Mouse (Mus musculus) neural tube, embryonic 11.5 days (tissue): ENCODE measurements at regions not wholly inside any gene's neighbourhood (a gene's known extent, or its start where the extent isn't known, plus 50 kb on each side); places are given as distances from the start of the nearest gene placed in this dataset.

Experiments used
- ATAC-seq: fragments of 200-750 bp; cut with Nextera tagmentation; 2 replicates; pipeline ENCODE4 v1.8.0; 2017; ENCODE audit warnings: moderate number of reproducible peaks, mild to moderate bottlenecking, moderate TSS enrichment, moderate library complexity; ENCODE audit not compliant: insufficient read depth, low FRiP score, low TSS enrichment
- DNase-seq: peaks from one replicate; pipeline ENCODE4 v3.0.0-alpha.2; 2015; ENCODE audit warnings: low spot score
- H3K27ac ChIP-seq: fragments of 300-500 bp; sonication (generic); 2 replicates; pipeline ENCODE4 v1.5.1; 2014; ENCODE audit warnings: low read depth, mild to moderate bottlenecking, low read length
- H3K27me3 ChIP-seq: fragments of 300-500 bp; sonication (generic); 2 replicates; pipeline ENCODE4 v1.6.1; 2014; ENCODE audit warnings: mild to moderate bottlenecking, low read length, mixed read lengths; ENCODE audit not compliant: control insufficient read depth, insufficient read depth
- H3K36me3 ChIP-seq: fragments of 300-500 bp; sonication (generic); 2 replicates; pipeline ENCODE4 v1.6.1; 2014; ENCODE audit warnings: mild to moderate bottlenecking, low read length, moderate library complexity, mixed read lengths; ENCODE audit not compliant: control insufficient read depth, insufficient read depth
- H3K4me1 ChIP-seq: fragments of 300-500 bp; sonication (generic); 2 replicates; pipeline ENCODE4 v1.6.1; 2014; ENCODE audit warnings: low read length, mixed read lengths; ENCODE audit not compliant: control insufficient read depth, insufficient read depth
- H3K4me2 ChIP-seq: fragments of 300-500 bp; sonication (generic); 2 replicates; pipeline ENCODE4 v1.6.1; 2014; ENCODE audit warnings: low read depth, mild to moderate bottlenecking, moderate library complexity
- H3K4me3 ChIP-seq: fragments of 300-500 bp; sonication (generic); 2 replicates; pipeline ENCODE4 v1.5.1; 2014; ENCODE audit warnings: low read depth, low read length
- H3K9ac ChIP-seq: fragments of 300-500 bp; sonication (generic); 2 replicates; pipeline ENCODE4 v1.6.1; 2014; ENCODE audit warnings: mild to moderate bottlenecking, low read length
- H3K9me3 ChIP-seq: fragments of 300-500 bp; sonication (generic); 2 replicates; pipeline ENCODE4 v1.6.1; 2016; ENCODE audit warnings: low read length; ENCODE audit not compliant: control insufficient read depth
- WGBS: fragments of 180-500 bp; shearing (Covaris S2); extraction: QIAGEN DNeasy Blood & Tissue Kit; methylation state at CpG from one replicate; pipeline ENCODE4 v1.1.7; 2014; 5-methylcytosine and 5-hydroxymethylcytosine counted together

- 90% methylated on average over 4 of the region's 4 CpGs for WGBS
These were observed 306.1 kb downstream of the Efnb2 start for GRCm38 (mm10) chr8:8354977-8355376.

DNA sequence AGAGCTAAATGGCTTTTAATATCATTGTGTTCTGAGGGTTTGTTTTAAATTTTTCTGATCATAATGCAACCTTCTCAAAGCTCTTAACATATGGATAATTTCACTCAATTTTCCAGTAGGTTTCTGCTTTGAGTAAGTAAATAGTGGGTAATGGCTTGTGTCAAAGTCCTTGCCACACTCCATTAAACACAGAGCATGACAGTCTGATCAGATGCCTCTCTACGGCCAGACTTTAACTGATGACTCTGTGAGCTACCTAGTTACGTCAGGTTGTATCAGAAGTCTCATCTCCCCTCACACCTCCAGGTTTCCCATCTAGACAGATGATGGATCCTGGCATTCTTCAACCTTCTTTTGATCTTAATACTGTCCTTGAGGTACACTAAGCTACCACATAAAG is 316.4 kb downstream of the Efnb2 start:
- Histone ChIP-seq H3K4me3 (no peak overlapping the region), H3K36me3 (no peaks in the 10 kb centered on the region), H3K27ac (no peak overlapping the region), H3K9ac (no peak overlapping the region), H3K4me1 (no peaks in the 10 kb centered on the region), H3K27me3 (no peaks in the 10 kb centered on the region), H3K9me3 (no peaks in the 10 kb centered on the region), H3K4me2 (no peak overlapping the region)
- no peak for ATAC-seq
- DNase-seq: no peak
- 26% methylated on average over 2 of the region's 2 CpGs for WGBS

More at GRCm38 (mm10) chr8:8354977-8355376, 306.1 kb downstream of the Efnb2 start:
- no peak for ATAC-seq
- Histone ChIP-seq H3K27ac (no peak overlapping the region), H3K4me2 (no peak overlapping the region), H3K27me3 (no peaks in the 10 kb centered on the region), H3K9ac (no peak overlapping the region), H3K36me3 (no peaks in the 10 kb centered on the region), H3K4me3 (no peak overlapping the region), H3K9me3 (no peaks in the 10 kb centered on the region), H3K4me1 (no peaks in the 10 kb centered on the region)
- no peak for DNase-seq

DNA sequence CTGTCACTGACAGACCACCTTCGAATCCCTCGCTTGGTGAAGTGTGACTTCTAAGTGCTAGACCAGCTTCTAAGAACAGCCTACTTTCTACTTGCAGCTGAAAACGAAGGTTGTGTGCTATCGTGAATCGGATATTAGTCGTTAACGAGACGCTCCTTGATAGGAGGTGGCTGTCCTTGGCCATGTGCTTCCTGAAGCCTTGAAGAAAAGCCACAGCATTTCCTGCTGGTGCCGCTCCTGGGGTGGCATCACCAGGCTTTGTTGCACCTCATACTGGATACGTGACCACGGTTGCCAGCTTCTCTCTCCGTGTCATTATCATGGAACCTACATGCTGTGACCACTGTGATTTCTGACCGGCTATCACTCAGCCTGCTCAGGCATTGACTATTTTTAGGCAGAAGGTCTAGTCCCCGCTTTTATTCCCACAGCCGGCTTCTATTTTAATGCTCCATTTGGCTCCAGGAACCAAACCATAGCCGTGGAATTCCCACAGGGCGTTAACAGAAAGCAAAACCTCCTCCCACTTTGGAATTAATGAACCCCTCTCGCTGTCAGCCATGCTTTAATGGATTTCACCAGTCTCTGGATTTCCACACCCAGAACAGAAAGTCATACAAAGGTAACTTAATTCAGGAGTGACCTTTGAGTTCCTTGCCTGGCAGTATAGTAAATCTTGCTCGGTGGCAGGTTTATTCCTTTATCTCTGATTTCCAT is 325.6 kb downstream of the Efnb2 start:
- Histone ChIP-seq H3K36me3 (no peaks in the 10 kb centered on the region), H3K4me1 (peaks cover 7% of the 10 kb centered on the region), H3K9ac (no peak overlapping the region), H3K27me3 (no peaks in the 10 kb centered on the region), H3K9me3 (no peaks in the 10 kb centered on the region), H3K27ac (no peak overlapping the region), H3K4me3 (no peak overlapping the region), H3K4me2 (0 out of 2 replicates have a peak overlapping the region, but pooled peaks have one; percentile 4)
- ATAC-seq (peak; percentile 69), DNase-seq (peak; percentile 55)
- WGBS: 57% methylated on average over 19 of the region's 19 CpGs

GRCm38 (mm10) chr8:8334515-8334914 is 326.5 kb downstream of the Efnb2 start:
- Histone ChIP-seq H3K4me3 (no peak overlapping the region), H3K27ac (no peak overlapping the region), H3K4me2 (no peak overlapping the region), H3K9me3 (no peaks in the 10 kb centered on the region), H3K9ac (no peak overlapping the region), H3K4me1 (peaks cover 7% of the 10 kb centered on the region), H3K36me3 (no peaks in the 10 kb centered on the region), H3K27me3 (no peaks in the 10 kb centered on the region)
- WGBS: 88% methylated on average over 7 of the region's 7 CpGs
- no peak for ATAC-seq
- no peak for DNase-seq

DNA sequence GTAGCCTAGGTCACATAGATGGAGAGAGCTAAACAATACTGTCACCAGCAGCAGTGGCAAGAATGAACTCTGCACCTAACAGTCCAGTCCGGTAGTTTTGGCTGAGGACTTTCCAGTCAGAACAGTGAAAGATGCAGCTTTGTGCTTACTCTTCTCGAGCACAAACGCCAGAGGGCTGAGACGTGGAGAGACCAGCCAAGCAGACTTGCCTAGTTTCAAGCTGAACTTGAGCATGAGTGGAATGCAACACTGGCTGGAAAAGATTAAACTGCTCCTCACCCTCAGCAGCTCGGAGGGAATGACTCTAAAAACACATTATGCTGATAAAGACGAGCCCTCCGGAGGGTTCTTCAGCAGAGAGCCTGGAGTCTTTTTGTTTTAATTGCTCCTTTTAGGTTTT is 329.8 kb downstream of the Efnb2 start:
- Histone ChIP-seq H3K27me3 (no peaks in the 10 kb centered on the region), H3K27ac (no peak overlapping the region), H3K36me3 (no peaks in the 10 kb centered on the region), H3K4me1 (peaks cover 17% of the 10 kb centered on the region), H3K9me3 (no peaks in the 10 kb centered on the region), H3K4me2 (no peak overlapping the region), H3K9ac (no peak overlapping the region), H3K4me3 (no peak overlapping the region)
- ATAC-seq: no peak
- no peak for DNase-seq
- 65% methylated on average over 7 of the region's 7 CpGs for WGBS

- Histone ChIP-seq H3K9me3 (no peaks in the 10 kb centered on the region), H3K27me3 (no peaks in the 10 kb centered on the region), H3K9ac (no peak overlapping the region), H3K4me3 (no peak overlapping the region), H3K4me2 (no peak overlapping the region), H3K36me3 (no peaks in the 10 kb centered on the region), H3K27ac (no peak overlapping the region), H3K4me1 (peaks cover 9% of the 10 kb centered on the region)
- no peak for DNase-seq
- 34% methylated on average over 7 of the region's 7 CpGs for WGBS
- ATAC-seq: no peak
These were observed 332.9 kb downstream of the Efnb2 start for GRCm38 (mm10) chr8:8328010-8328666.

GRCm38 (mm10) chr8:8326066-8326834 is 334.8 kb downstream of the Efnb2 start:
- Histone ChIP-seq H3K9ac (no peak overlapping the region), H3K9me3 (no peaks in the 10 kb centered on the region), H3K36me3 (no peaks in the 10 kb centered on the region), H3K4me1 (peaks cover 9% of the 10 kb centered on the region), H3K4me3 (no peak overlapping the region), H3K27ac (no peak overlapping the region), H3K27me3 (no peaks in the 10 kb centered on the region), H3K4me2 (no peak overlapping the region)
- ATAC-seq: no peak
- DNase-seq: no peak
- 64% methylated on average over 16 of the region's 16 CpGs for WGBS

GRCm38 (mm10) chr8:8325420-8325819 is 335.6 kb downstream of the Efnb2 start:
- Histone ChIP-seq H3K4me3 (no peak overlapping the region), H3K4me1 (peaks cover 9% of the 10 kb centered on the region), H3K36me3 (no peaks in the 10 kb centered on the region), H3K27me3 (no peaks in the 10 kb centered on the region), H3K9ac (no peak overlapping the region), H3K27ac (no peak overlapping the region), H3K9me3 (no peaks in the 10 kb centered on the region), H3K4me2 (no peak overlapping the region)
- DNase-seq: no peak
- ATAC-seq: no peak
- WGBS: 58% methylated on average over 4 of the region's 4 CpGs
